Mouse (Mus musculus): ENCODE results near the gene Ggact.

Ggact gene

DNA sequence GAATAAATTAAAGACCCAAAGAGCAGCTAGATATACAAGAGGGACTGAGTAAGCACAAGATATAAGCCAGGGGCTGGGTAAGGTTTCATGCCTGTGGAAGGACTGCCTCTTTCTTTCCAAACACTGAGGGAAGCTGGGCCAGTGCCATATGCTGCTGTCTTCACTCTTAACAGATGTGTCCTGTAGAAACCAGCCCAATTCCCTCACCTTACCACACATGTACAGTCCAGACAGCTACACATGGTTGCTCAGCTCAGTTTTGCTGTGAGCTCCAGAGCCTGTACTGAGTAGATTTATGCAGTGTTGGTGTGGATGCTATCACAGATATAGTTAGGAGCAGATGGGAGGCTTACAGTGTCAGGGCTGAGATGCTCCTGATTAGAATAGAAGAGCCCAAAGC is 12.9 kb downstream of the Ggact start:
- DNase-seq (ENCODE audit: low spot score), result no peak

DNA sequence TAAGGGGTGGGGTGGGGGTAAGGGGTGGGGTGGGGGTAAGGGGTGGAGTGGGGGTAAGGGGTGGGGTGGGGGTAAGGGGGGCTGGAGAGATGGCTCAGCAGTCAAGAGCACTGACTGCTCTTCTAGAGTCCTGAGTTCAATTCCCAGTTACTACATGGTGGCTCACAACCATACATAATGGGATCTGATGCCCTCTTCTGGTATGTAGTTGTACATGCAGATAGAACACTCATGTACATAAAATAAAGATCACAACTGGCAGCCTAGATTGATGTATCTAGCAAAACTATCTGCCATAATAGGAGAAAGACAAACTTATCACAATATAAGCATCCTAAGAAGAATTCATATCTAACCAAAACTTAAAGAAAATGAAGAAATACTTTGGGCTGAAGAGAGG is 15.0 kb downstream of the Ggact start:
- DNase-seq (ENCODE audit: low spot score), result no peak

DNA sequence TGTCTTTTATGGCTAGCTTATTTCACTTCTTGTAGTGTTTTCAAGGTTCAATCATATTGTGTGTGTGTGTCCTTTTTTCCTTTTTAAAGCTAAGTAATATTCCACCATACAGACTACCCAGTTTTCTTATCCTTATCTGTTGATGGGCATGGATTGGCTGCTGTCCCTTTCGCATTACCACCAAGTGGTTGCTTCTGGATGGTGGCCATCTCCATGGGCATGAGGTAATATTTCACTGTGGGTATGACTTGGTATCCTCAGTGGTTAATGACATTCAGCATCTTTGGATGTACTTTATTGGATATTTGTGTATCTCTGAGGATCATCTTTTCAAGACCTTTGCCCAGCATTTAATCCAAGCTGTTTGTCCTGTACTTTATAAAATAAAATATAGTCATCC is 17.5 kb downstream of the Ggact start:
- no peak for DNase-seq (ENCODE audit: low spot score)

DNA sequence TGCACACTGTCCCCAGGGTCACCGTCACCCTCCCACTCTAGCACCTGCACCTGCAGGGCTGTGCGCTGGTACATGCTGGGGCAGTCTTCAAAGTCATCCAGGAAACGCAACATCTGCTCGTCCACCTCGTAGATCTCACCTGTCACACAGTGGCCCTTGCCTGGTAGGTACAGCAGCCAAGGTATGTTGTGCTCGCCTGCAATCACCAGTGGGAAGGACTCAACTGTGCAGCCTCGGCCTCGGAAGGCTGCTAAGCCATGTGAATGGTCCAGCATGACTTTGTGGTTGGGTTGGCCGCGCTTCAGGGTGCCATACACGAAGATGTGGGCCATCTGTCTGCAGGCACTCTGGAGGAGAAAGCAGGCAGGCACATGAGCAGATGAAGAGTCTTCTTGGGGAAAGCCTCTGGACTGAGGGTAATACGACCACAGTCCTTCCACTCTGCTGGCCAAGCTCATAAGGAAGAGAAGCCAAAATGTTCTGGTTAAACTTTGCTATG is 22.0 kb downstream of the Ggact start:
- DNase-seq (ENCODE audit: low spot score), result no peak

DNA sequence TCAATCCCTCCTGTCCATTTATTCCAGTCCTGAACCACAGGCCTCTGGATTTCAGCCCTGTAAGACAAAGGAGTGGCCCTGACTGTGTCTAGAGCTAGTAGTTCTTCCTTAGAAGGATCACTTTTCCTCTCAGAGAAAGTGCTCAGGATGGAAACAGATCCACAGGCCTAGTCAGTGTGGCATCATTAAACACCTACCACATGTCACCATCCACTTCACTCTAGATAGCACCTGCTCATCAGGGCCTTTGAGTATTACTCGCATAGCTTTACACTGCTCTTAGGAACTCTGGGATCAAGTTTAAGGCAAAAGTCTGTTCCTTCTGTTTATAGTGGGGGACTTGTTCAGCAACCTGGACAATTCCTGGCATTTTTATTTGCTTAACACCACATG is 25.1 kb downstream of the Ggact start:
- no peak for DNase-seq (ENCODE audit: low spot score)

DNA sequence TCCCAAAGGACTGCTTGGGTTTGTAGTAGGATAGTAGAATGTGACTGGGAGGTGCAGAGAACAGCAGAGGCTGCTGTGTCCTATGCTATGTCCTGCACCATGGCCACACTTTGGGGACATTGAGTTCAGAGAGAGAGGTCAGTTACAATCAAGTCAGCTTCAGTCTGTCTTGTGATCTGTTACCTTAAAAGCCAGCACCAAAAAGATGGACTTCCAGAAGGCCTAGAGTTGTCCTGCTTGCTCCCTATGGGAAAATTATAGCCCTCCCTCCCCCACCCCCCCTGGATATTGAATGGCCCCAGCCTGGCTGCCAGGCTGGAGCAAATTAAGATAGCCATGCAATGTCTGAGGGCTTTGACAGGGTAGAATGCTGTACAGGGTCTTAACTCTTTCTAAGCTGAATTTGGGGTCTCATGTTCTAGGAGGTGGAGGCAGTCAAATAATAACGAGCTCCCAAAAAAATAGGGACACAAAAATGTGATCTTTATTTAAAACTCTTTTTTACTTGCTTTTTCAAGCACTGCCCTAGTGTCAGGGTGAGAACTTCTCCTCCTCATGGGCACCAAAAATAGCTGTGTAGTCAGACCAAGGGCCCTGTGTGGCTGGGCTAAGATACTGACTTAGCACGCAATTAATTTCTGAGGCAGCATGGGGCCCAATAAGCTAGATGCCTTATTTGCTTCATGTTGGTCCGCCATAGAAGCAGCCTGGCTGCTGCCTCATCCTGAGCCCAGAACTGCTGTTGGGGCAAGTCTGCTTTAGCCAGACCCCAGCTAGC is 25.7 kb downstream of the Ggact start:
- no peak for DNase-seq (ENCODE audit: low spot score)

DNA sequence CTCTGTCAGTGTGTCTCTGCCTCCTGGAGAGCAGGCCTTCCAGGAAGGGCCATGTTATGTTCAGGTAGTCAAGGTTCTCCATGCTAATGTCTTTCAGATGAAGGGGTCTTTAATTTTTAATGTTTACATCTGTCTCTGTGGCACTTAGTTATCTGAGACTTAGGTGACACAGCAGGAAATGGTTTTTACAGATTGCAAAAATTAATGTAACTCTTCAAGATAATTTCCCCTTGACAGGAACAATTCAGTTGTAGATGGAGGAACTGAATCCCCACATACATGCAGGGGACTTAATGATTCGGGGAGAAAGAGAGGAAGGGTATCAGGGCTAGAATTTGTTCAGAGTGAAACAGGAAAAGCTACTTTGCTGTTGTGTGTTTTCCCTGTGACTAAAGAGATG is 26.3 kb downstream of the Ggact start:
- no peak for DNase-seq (ENCODE audit: low spot score)

DNA sequence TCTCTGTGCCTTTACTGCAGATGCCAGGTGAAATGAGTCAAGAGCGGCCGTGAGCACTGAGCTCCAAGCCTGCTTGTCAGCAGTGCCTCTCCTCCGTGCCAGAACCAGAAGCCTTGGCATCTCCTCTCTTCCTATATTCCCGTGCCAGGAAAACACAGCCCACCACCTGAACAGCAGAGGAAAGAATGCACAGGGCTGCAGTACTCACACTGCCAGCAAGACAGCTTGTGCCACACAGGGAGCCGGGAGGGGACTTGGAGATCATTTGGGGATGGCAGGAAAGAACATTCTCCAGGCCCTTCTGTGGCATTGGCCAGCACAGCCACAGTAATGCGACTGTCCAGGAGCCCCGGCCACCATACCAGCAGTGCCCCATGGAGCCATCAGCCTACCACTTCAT is 27.7 kb downstream of the Ggact start:
- DNase-seq (ENCODE audit: low spot score), result no peak

DNA sequence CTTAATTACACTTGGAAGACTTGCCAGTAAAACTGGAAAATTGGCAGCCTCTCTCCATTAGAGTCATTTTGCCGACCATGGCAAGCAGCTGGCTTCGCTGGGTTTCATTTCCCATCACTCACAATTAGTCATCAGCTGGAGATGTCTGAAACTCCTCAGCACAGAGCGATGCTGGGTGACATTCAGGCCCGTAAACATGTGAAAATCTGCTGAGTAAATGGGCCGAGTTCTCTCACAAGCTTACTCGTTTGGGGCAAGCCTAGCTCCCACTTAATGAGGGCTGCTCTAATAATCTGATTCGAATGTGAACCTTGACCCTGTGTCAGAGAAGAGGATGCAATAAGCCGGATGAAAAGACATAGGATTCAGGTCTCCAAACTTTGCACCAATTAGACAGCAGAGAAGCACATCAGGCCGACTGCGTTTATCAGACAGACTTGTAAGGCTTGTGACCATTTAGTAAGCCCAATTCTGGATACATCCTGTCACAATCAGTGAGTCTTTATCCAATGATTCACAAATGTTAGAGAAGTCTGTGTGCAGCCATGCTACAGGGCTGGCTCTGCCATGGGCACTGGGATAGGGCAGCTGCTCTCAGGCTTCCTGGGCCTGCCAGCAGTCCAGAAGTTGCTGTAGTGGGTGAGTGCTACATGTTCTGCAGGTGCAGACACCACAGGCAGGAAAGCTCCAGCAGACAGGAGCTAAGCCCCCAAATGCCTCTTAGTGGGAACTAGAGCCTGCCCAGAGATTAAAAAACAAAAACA is 29.6 kb downstream of the Ggact start:
- no peak for DNase-seq (ENCODE audit: low spot score)

DNA sequence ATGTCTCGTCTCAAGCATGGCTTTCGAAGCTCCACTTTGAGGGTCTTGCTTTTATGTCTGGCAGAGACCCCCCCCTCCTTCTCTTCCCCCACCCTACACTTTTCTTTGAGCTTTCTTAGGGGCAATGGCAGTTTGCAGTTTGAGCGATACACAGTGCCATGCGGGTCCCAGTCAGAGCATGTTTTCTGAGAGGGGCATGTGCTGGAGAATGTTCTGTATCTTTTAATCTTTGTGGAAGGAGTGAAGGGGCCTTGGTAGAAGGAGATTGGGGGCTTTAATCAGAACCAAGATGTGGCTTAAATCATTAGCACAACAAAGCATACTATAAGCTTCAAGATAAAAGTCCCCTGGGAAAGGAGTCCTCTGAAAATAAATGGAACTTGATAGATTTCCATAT is 30.1 kb downstream of the Ggact start:
- DNase-seq (ENCODE audit: low spot score), result no peak

DNA sequence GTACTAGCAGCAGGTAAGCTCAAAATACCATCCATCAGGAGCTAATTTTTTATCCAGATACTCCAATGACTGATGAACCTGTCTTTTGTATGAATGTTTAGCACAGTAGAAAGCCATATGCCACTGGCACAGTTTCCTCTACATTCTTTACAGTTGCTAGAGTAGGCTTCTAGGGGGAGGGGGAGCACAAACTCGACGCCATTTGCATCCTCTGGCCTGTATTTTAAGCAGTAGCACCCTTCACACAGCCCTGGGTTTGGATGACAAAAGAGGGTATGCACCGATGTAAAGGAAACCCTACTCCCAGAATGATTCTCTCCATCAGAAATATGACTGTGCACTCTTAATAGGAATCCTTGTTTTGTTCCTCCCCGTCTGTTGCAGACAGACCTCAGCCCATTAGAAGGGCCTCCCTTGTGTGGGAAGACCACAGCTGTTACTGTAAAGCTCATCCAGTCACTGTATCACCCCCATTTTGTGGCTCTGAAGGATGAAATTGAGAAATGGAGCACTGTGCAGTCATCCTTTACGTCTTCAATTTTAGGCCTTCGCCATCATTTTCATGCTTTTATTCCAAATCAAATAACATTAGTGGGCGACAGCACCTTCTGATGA is 30.7 kb downstream of the Ggact start:
- DNase-seq (ENCODE audit: low spot score), result no peak

DNA sequence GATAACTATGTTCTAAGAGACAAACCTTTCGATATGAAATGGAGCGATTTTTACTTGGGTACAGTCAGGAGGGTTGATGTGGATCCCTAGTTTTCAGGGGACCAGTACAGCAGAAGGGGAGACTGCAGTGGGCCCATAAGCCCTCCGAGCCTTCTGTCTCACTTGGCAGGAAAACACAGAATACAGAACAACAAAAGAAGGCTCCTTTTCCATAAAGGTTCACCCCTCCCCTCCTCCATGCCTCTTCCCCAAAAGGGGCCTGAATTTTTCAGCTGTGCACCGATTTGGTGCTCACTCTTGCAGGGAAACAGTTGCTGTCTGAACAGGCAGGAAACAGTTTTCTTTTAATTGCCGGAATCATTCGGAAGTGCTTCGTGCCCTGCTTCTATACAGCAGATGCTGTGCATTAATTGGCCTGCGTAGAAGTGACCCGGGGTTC is 31.3 kb downstream of the Ggact start:
- DNase-seq (ENCODE audit: low spot score), result no peak

DNA sequence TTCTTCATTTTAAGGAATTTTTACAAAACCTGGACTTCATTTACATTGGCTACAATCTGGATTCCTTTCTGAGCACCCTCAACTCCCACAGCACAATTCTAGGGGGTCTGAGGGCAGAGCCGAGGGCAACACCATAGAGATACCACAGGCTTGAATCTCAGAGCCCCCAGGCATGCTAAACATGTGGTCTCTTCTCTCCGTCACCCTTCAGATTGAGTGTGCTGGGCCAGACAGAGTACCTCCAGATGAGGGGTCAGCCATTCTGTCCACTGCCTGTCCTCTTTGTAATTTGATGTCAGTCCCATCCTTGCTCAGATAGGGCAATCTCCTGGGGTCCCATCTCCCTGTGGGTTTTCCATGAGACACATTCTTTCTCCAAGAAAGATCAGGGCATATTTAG is 31.9 kb downstream of the Ggact start:
- no peak for DNase-seq (ENCODE audit: low spot score)

DNA sequence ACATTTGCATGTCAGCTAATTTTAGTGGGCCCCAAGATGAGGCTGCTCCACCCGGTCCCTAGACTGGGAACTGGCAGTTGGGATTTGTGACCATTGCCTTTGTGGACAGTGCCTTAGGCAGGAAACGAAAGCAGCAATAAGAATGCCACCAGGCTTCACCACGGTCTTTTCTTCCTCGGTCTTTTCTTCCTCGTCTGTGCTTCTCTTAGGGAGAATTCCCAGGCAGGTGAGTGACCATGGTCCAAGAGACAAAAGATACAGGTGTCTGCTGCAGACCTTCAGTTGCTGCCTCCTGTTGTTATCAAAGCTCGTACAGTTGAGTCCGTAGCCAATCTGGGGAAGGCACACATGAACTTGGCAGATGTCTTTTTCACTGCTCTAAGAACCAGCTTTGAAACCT is 33.3 kb downstream of the Ggact start:
- DNase-seq (ENCODE audit: low spot score), result no peak

DNA sequence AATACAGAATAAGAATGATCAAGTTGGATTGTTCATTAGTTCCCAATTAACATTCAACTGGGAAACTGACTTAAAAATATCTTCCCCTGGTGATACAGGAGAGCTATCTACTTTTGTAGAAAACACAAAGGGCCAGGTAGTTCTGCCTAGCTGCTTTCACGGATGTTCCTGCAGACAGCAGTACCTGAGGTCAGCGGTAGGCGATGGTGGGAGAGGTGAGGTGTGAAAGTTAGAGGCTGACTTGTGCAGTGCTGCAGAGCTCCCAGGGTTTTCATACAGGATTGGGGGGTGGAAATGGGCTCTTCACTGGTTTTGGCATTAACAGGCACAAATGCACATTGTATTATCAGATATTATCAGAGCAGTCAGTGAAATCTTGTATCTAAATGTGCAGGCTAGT is 35.8 kb downstream of the Ggact start:
- DNase-seq (ENCODE audit: low spot score), result no peak

DNA sequence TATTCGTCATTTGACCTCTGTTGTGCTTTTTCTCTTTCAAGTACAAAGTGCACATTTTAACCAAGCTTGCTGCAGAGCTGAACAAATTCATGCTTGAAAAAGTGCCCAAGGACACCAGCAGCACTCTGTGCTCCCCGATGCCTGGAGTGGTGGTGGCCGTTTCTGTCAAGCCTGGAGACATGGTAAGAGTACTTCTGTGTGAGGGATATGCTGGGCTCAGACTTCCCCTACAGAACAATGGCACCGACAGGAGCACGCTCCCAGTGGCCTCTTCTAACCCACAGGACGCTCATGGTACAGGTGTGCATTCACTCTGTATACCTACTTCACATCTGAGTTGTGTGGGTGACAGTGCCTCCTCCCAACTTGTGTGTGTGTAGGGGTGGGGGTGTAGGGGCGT is 36.8 kb downstream of the Ggact start:
- DNase-seq (ENCODE audit: low spot score), result peak; percentile 13

DNA sequence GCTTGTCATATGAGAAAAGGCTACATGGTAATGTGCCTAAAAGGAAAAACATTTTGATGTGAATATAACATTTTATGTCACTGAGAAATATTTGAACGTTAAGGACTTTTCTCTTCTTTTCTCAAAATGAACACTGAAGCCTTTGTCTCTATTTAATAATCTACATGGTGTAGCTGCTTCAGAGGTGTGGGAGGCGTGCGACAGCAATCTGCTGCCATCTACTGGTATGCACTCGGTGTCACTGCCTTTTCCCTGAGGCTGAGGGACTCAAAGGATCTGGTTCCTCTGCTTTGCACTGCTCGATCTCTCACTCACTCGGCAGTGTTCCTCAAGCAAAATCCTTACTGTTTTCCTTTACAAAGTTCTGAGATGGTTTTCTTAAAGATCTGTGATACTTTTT is 37.4 kb downstream of the Ggact start:
- peak; percentile 46 for DNase-seq (ENCODE audit: low spot score)

DNA sequence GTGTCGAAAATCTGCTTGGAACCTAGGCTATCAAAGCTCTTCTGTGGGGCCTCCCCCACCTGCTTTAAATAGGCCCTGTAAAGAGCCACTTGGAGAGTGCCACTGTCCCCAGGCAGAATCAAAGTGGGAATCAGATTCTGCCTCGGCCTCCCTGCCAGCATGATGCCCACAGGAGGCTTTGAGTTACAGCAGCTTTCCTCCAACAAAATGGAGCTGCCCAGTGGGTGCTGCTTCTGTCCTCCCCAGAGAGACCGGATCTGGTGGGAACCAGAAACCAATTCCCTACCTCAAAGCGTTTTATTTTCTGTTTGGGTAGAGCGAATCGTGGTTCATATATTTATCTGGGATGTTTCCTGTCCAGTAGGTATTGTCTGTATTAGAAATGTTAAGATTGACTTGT is 37.9 kb downstream of the Ggact start:
- no peak for DNase-seq (ENCODE audit: low spot score)

DNA sequence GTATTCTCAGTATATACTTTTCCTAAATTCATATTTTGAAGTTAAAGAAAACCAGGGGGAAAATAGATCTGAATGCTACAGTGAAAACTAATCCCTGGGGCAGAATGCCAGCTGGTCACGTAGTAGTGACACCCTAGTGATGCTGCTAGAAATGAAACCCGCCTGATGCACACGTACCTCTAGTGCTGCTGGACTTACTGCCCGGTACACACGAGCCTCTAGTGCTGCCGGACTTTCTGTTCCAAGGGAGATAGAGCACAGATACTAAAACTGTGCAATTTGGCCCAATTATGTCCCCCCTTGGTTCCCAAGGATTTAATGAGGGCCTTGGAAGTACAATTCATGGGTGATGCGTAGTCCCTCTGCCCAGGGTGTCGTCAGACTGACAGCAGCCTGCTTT is 38.5 kb downstream of the Ggact start:
- no peak for DNase-seq (ENCODE audit: low spot score)

DNA sequence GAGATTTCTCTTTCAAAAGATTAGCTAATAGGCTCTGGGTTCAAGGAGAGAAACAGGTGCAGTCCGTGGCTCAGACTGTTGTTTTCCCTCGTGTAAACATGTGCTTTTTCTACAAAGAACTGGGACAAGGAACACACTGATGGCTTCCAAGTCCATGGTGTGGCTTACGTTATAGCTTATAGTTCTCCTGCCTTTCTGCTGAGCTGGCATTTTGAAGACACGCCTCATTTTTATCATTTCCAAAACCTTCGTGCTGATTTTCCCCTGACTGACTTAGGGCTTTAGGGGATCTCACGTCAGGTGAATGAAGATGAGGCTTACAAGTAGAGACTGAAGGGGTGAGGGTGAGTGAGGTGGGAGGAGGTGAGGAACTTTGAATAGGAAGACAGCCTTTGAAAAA is 40.9 kb downstream of the Ggact start:
- no peak for DNase-seq (ENCODE audit: low spot score)

DNA sequence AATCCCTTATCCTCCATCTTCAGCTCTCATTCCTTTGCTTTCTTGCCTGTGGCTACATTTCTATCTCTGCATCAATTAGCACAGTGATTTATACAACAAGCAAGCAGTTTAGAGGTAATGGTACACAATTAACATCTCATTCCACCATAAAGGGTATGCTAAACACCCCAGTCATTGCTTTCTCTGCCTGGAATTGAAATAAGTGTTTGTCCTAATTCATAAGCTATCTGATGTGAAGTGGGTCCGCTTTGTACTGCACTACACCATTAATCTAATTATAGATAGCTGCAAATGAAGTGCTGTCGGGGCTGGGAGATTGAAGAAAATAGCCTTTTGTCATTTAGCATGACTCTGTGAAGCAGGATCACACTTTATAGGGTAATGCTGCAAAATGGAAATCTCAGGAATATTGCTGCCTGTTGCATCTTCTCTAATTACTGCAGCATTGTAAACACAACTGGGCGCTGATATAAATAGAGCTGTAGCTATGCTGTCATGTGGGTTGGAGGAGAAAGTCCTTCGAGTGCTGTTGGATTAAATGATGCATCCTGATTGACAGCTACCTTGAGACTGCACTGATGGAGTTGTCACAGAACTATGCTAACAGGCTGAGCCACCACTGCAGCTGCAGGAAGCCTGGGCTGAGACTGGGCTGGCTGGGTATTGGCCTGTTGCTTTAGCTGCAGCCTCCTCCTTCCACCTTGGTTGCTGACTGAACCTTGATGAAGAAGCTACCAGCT is 41.5 kb downstream of the Ggact start:
- no peak for DNase-seq (ENCODE audit: low spot score)

DNA sequence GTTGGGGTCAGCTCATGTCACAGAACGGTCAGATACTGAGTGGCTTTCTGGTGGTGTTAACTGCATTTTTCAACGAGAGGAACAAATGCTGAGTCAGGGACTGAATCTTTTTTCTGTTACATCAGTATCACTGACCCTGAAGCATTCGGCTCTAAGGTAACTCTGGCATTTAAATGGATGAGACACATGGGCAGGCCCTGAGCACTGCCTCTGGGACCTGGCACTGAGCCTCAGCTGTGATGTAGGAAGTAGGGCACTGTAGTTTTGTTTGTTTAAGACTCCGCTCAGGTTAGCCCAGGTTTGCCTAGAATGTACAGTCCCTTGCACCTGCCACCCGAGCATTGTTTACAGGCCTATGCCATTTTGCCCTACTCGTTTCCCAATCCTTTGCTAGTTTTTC is 43.7 kb downstream of the Ggact start:
- no peak for DNase-seq (ENCODE audit: low spot score)
